Mouse (Mus musculus): ENCODE data around the gene Cfc1.

DNA sequence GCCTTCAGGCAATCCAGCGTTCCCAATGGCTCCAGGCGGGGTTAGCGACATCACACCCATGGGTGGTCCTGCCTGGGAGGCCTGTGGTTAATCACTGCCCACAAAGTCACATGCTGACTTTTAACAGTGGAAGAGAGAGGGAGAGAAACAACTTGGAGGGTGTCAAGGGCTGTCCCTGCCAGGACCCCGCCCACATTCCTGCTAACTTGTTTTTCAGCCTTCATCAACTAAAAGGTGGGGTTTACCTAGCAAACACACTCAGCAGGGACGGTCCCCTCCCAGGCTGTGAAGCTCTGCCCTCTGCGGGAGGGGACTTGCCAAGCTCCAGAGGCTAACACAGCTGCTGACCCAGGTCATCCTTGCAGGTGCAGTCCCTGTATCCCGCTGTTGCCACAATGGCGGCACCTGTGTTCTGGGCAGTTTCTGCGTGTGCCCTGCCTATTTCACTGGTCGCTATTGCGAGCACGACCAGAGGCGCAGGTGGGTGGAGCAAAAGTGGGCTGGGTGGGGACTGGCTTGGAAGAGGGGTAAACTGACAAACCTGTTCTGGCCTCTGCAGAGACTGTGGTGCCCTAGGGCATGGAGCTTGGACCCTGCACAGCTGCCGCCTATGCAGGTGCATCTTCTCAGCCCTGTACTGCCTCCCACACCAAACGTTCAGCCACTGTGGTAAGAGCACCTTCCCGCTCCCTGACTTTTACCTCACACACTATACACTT, 1.5 kb downstream of the Cfc1 start:
- TF ChIP-seq CTCF (IDR thresholded peaks at IDR 0.05; ENCODE audit: low read depth): no peak
- no peak for TF ChIP-seq EP300 (IDR thresholded peaks at IDR 0.05; ENCODE audit: low read depth)
